Mouse (Mus musculus) ES-E14 (cell line): ENCODE data around the gene Nxph4. TPM values are rescaled to one million over a fixed set of nuclear protein-coding genes. Genes with fewer than 3 reads are reported as not detected.

Experiments used
- DNase-seq: peaks from one replicate; pipeline ENCODE4 v3.0.0-alpha.2; 2013; ENCODE audit warnings: low read depth, low spot score
- H3K27ac ChIP-seq: 2 replicates; pipeline ENCODE4 v1.5.1; 2012; ENCODE audit warnings: low read depth, mild to moderate bottlenecking, low read length, moderate library complexity, mixed read lengths; ENCODE audit not compliant: poor library complexity, insufficient read depth, severe bottlenecking
- H3K36me3 ChIP-seq: 2 replicates; pipeline ENCODE4 v1.6.1; 2012; ENCODE audit warnings: mild to moderate bottlenecking, low read length, moderate library complexity, mixed read lengths; ENCODE audit not compliant: control insufficient read depth, poor library complexity, insufficient read depth, severe bottlenecking
- H3K4me1 ChIP-seq, 2 experiments: fragments of 150-350 bp in 1 of 2; sonication (generic) in 1 of 2; 2 replicates each; pipeline ENCODE4 v1.6.1; 2012; ENCODE audit warnings: low read length in 2 of 2, mild to moderate bottlenecking in 1 of 2, mixed read lengths in 1 of 2; ENCODE audit not compliant: control insufficient read depth in 2 of 2, insufficient read depth in 2 of 2, poor library complexity in 1 of 2
- H3K4me3 ChIP-seq, 2 experiments: fragments of 150-350 bp in 1 of 2; sonication (generic) in 1 of 2; 2 replicates each; pipeline ENCODE4 v1.5.1; 2012; ENCODE audit warnings: low read length in 2 of 2, low read depth in 1 of 2, mild to moderate bottlenecking in 1 of 2, mixed read lengths in 1 of 2; ENCODE audit not compliant: insufficient read depth in 1 of 2, poor library complexity in 1 of 2, severe bottlenecking in 1 of 2
- H3K9ac ChIP-seq: 2 replicates; pipeline ENCODE4 v1.6.1; 2012; ENCODE audit warnings: low read depth, mild to moderate bottlenecking, low read length, mixed read lengths; ENCODE audit not compliant: poor library complexity, insufficient read depth, severe bottlenecking
- H3K9me3 ChIP-seq: fragments of 150-350 bp; sonication (generic); 2 replicates; pipeline ENCODE4 v1.6.1; 2012; ENCODE audit warnings: low read depth, mild to moderate bottlenecking, low read length; ENCODE audit not compliant: control insufficient read depth, insufficient read depth
- CHD2 ChIP-seq: IDR thresholded peaks from 2 replicates; pipeline ENCODE4 v1.6.1; 2014; ENCODE audit warnings: mild to moderate bottlenecking, low read depth, low read length, inconsistent platforms
- HCFC1 ChIP-seq: IDR thresholded peaks from 2 replicates; pipeline ENCODE4 v1.6.1; 2012; ENCODE audit warnings: low read length, inconsistent platforms, borderline replicate concordance; ENCODE audit not compliant: insufficient read depth
- MAFK ChIP-seq: IDR thresholded peaks from 2 replicates; pipeline ENCODE4 v1.6.1; 2014; ENCODE audit warnings: mild to moderate bottlenecking, low read depth, low read length, inconsistent platforms; ENCODE audit not compliant: insufficient read depth
- ZC3H11A ChIP-seq: IDR thresholded peaks from 2 replicates; pipeline ENCODE4 v1.6.1; 2012; ENCODE audit warnings: low read depth, mild to moderate bottlenecking, inconsistent platforms, low read length, borderline replicate concordance
- ZNF384 ChIP-seq: IDR thresholded peaks from 2 replicates; pipeline ENCODE4 v1.6.1; 2012; ENCODE audit warnings: low read depth, low read length, inconsistent platforms
- in situ Hi-C, 2 experiments: fragments of 600-800 bp; cut with MboI; formaldehyde crosslinking; loops; one replicate each; pipeline ENCODE4 v1.15.1; 2025; ENCODE audit warnings: low sequenced_read_pairs in 2 of 2, inconsistent platforms in 1 of 2; ENCODE audit not compliant: unreplicated experiment in 2 of 2
- total RNA-seq: library from RNA; depleted of rRNA; stranded (reverse); fragments of 300-350 nt; gene quantifications from 2 replicates; pipeline ENCODE4 v1.2.3, GENCODE M21; 2012; rRNA removed

Gene Nxph4
- total RNA-seq, 1 experiment = 0.76 TPM

GRCm38 (mm10) chr10:127479131-127479530 is 55.2 kb downstream of the Nxph4 start:
- no peaks in the 10 kb centered on the region; a peak in 1 of 4 replicates for H3K4me1 ChIP-seq
- no peak overlapping the region for H3K27ac ChIP-seq
- in situ Hi-C loops = no loop called here
- peaks cover 13% of the 10 kb centered on the region; the same call in 1 of the 2 replicates for H3K36me3 ChIP-seq
- TF ChIP-seq HCFC1 (no peak), ZC3H11A (no peak), MAFK (no peak), CHD2 (no peak), ZNF384 (no peak)
- DNase-seq = peak; percentile 20
- no peak overlapping the region for H3K4me3 ChIP-seq
- no peaks in the 10 kb centered on the region for H3K9me3 ChIP-seq
- no peak overlapping the region for H3K9ac ChIP-seq

- H3K9me3 ChIP-seq = no peaks in the 10 kb centered on the region
- no peak for TF ChIP-seq ZNF384
- TF ChIP-seq MAFK = no peak
- no peak for TF ChIP-seq CHD2
- TF ChIP-seq ZC3H11A = no peak
- no peak for TF ChIP-seq HCFC1
- no peak overlapping the region for H3K27ac ChIP-seq
- H3K4me1 ChIP-seq = no peaks in the 10 kb centered on the region; a peak in 1 of 4 replicates
- no peak overlapping the region for H3K4me3 ChIP-seq
- no peak for DNase-seq
- H3K9ac ChIP-seq = no peak overlapping the region
- H3K36me3 ChIP-seq = peaks cover 16% of the 10 kb centered on the region; the same call in 1 of the 2 replicates
- in situ Hi-C loops = no loop called here
These were observed 57.1 kb downstream of the Nxph4 start for GRCm38 (mm10) chr10:127477301-127477700.

DNA sequence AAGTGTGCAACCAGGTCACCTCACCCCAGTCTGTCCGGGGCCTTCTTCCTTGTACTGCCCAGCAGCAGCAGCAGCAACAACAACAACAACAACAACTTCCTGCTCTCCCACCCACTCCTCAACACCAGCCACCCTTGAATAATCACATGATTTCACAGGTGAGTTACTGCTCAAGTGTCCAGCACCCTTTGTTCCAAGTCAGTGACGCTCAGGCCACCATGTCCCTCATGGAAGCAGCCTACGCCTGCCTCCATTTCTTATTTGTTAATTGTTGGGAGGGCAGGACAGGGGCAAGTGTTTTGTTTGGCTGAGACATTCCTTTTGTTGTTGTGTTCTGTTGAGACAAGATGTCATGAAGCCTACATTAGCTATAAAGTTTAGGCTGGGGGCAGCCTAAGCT is 57.8 kb downstream of the Nxph4 start:
- H3K27ac ChIP-seq = no peak overlapping the region
- peaks cover 18% of the 10 kb centered on the region; the same call in 1 of the 2 replicates for H3K36me3 ChIP-seq
- H3K9me3 ChIP-seq = no peaks in the 10 kb centered on the region
- TF ChIP-seq HCFC1 (no peak), CHD2 (no peak), ZC3H11A (no peak), MAFK (no peak), ZNF384 (no peak)
- no peak overlapping the region for H3K9ac ChIP-seq
- H3K4me1 ChIP-seq = no peaks in the 10 kb centered on the region; a peak in 1 of 4 replicates
- DNase-seq = no peak
- H3K4me3 ChIP-seq = no peak overlapping the region
- in situ Hi-C loops = no loop called here

Other genes with a start within 250 kb of the Nxph4 start
- gene Mbd6, start 245.5 kb downstream of the Nxph4 start, total RNA-seq = 15.8 and 18.0 TPM in 2 replicates
- gene Mars, start 222.8 kb downstream of the Nxph4 start, total RNA-seq = 206 and 377 TPM in 2 replicates
- 2.6 and 5.1 TPM in 2 replicates for gene Arhgap9, start 212.6 kb downstream of the Nxph4 start, total RNA-seq
- gene Gli1, start 192.6 kb downstream of the Nxph4 start, total RNA-seq = 14.9 and 47.3 TPM in 2 replicates
- gene Inhbe, start 180.1 kb downstream of the Nxph4 start, total RNA-seq = 0.22 and 0.69 TPM in 2 replicates
- gene Inhbc, start 164.1 kb downstream of the Nxph4 start, total RNA-seq = 0.36 and 1.2 TPM in 2 replicates
- 25.5 and 26.1 TPM in 2 replicates for gene R3hdm2, start 154.2 kb downstream of the Nxph4 start, total RNA-seq
- 1.1 and 2.4 TPM in 2 replicates for gene Stac3, start 32.9 kb downstream of the Nxph4 start, total RNA-seq
- gene Ndufa4l2, start 19.6 kb downstream of the Nxph4 start, total RNA-seq = 5.8 and 22.6 TPM in 2 replicates
- 169 and 266 TPM in 2 replicates for gene Shmt2, start 12.1 kb downstream of the Nxph4 start, total RNA-seq
- gene Lrp1, start 86.6 kb upstream of the Nxph4 start, total RNA-seq = 69.6 and 91.4 TPM in 2 replicates
- gene Stat6, start 108.4 kb upstream of the Nxph4 start, total RNA-seq = 18.6 and 26.0 TPM in 2 replicates
- gene Nemp1, start 132.3 kb upstream of the Nxph4 start, total RNA-seq = 23.6 and 35.6 TPM in 2 replicates
- 10.6 and 13.8 TPM in 2 replicates for gene Nab2, start 134.0 kb upstream of the Nxph4 start, total RNA-seq
- 1.7 and 3.2 TPM in 2 replicates for gene Myo1a, start 170.6 kb upstream of the Nxph4 start, total RNA-seq
- 0.37 and 0.45 TPM in 2 replicates for gene Tac2, start 189.9 kb upstream of the Nxph4 start, total RNA-seq
- gene Zbtb39, start 205.0 kb upstream of the Nxph4 start, total RNA-seq = 6.3 and 8.3 TPM in 2 replicates
- gene Gpr182, start 217.2 kb upstream of the Nxph4 start, total RNA-seq = 0.49 and 0.69 TPM in 2 replicates
- gene Rdh1, start 225.2 kb upstream of the Nxph4 start, total RNA-seq = 1.1 TPM in 2 replicates
- gene Rdh16f1, start 225.2 kb upstream of the Nxph4 start, total RNA-seq = 0.21 TPM in 1 of 2 replicates, not detected in the other
- 0.27 TPM in 1 of 2 replicates, not detected in the other for gene Rdh9, start 241.8 kb upstream of the Nxph4 start, total RNA-seq